Mouse (Mus musculus) cerebellum, adult (tissue): ENCODE results near the gene Csrp2.
A peak's percentile ranks its signal among the peaks of the same experiment; 100 is the strongest.

Experiments used
- ATAC-seq: cut with Nextera tagmentation; 2 replicates; pipeline ENCODE4 v1.9.2; 2017; ENCODE audit warnings: mild to moderate bottlenecking, moderate library complexity, mixed read lengths; ENCODE audit not compliant: insufficient number of reproducible peaks, low FRiP score, low TSS enrichment

Gene Csrp2

GRCm38 (mm10) chr10:110960841-110961240, 41.3 kb downstream of the Csrp2 start:
- no peak for ATAC-seq

DNA sequence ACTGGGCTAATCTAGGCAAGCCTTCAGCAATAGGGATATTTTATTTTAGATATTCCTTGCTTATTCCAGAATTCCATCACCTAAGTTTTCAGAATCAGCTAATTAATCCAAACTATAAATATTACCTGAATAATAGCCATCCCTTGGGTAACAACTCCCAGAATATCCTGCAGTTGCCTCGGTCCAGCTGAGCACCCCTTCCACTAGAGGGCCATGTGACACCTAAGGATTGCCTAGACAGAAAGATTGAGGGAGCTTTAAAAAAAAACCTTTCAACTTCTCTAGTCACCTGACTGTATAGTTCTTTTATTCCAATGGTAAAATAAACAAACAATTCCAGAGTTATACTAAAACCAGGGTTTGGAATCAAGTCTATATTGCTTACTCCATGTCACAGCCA, 42.6 kb downstream of the Csrp2 start:
- ATAC-seq: no peak

DNA sequence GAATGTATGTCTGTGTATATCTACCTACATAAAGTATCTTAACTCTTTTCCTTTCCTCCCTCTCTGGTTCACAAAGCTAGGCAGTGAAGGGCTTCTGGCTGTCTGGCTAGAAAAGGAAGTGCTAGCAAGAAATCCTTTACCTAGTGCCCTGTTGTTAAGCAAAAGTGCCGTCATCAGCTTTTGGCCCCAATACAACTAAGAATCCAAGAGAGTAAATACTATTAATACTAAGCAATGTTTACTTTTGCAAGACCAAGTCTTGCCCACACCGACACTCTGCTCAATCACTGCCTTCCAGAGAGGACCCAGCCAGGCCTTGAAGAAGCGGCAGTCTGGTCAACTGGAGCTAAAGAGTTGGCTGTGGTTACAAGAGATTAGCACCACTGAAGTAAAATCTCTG, 51.5 kb downstream of the Csrp2 start:
- ATAC-seq: no peak

GRCm38 (mm10) chr10:110971483-110971882, 51.9 kb downstream of the Csrp2 start:
- no peak for ATAC-seq

DNA sequence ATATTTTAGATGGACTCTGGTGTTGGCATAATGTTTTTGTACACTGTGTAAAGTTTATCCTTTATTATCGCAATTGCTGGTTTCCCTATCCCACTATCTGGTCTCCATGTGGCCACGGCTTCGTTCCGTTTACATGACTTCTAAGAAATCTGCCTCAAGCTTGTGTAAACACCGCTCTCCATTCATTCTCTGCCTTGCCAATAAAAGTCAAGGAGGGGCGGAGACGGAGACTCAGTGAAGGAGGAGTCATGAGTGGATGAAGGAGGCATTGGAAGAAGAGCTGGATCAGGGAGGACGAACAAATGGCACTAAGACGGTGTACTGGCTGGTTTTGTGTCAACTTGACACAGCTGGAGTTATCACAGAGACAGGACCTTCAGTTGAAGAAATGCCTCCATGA, 52.4 kb downstream of the Csrp2 start:
- no peak for ATAC-seq

- peak; percentile 78 for ATAC-seq
Measured at GRCm38 (mm10) chr10:110974463-110974862, 54.9 kb downstream of the Csrp2 start.

- 0 out of 2 replicates have a peak, but pooled peaks have one; percentile 18 for ATAC-seq
Measured at GRCm38 (mm10) chr10:110974885-110975284, 55.3 kb downstream of the Csrp2 start.

GRCm38 (mm10) chr10:110976046-110976445, 56.5 kb downstream of the Csrp2 start:
- ATAC-seq: peak; percentile 62; the same call in 1 of the 2 replicates

DNA sequence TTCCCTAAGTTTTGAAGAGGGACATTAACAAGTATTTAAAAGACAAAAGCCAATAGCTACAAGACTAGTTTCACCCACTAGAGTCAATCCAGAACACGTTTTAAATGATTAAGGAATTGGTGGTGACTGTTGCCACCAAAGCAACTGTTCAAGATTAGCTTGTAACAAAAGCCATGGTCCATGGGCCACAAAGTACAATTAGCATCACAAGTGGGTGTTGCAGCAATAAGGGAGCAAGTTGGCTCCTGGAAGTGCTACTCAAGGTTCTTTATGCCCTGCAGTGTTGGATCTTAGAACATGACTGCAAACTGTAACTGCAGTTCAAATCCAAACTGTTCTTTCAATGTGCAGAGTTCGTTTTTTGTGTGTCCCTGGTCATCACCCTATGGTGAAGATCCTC, 57.8 kb downstream of the Csrp2 start:
- ATAC-seq: no peak

- no peak for ATAC-seq
Measured at GRCm38 (mm10) chr10:110979431-110979830, 59.8 kb downstream of the Csrp2 start.

GRCm38 (mm10) chr10:110980441-110980840, 60.9 kb downstream of the Csrp2 start:
- no peak for ATAC-seq

- ATAC-seq: no peak
Measured at GRCm38 (mm10) chr10:110982771-110983170, 63.2 kb downstream of the Csrp2 start.

DNA sequence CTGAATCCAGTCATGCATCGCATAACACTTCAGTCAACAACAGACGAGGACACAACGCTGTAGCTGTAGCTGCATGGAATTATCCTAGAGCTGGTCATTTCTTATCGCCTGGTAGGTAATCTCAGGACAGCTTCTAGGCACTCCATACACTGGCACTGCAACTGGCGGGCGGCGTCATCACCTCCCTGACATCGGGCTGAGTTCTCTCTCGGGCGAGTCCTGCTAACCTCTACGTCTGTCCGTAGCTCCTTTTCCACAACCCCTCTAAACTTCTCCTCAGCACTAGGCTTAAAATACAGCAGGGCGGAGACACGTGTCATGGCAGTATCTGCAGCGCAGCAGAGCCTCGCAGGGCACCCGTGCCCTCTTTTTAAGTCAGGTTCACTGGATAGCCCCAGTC, 67.1 kb downstream of the Csrp2 start:
- ATAC-seq: no peak
